Mouse (Mus musculus): Measurements from ENCODE around the gene Reps1. TPM values are rescaled to one million over a fixed set of nuclear protein-coding genes. Genes with fewer than 3 reads are reported as not detected.

The Reps1 gene
- polyA plus RNA-seq, 1 experiment = 1.1 TPM

GRCm38 (mm10) chr10:18070616-18071015 lies 15.0 kb downstream of the Reps1 start:
- H3K36me3 ChIP-seq (ENCODE audit: control insufficient read depth) = no peaks in the 10 kb centered on the region
- H3K4me3 ChIP-seq (replicated peaks) = no peak overlapping the region
- no peaks in the 10 kb centered on the region for H3K9me3 ChIP-seq (ENCODE audit: control insufficient read depth, low read length)
- H3K27me3 ChIP-seq (ENCODE audit: control insufficient read depth) = no peaks in the 10 kb centered on the region
- H3K4me1 ChIP-seq (ENCODE audit: control insufficient read depth) = peaks cover 1% of the 10 kb centered on the region; the same call in 1 of the 2 replicates
- TF ChIP-seq TAL1 (IDR thresholded peaks at IDR 0.05; ENCODE audit: low read length) (no peak), GATA1 (IDR thresholded peaks at IDR 0.05; ENCODE audit: low read length) (no peak)

- Histone ChIP-seq H3K27me3 (ENCODE audit: control insufficient read depth) (no peaks in the 10 kb centered on the region), H3K9me3 (ENCODE audit: control insufficient read depth, low read length) (no peaks in the 10 kb centered on the region), H3K4me3 (replicated peaks) (no peak overlapping the region), H3K4me1 (ENCODE audit: control insufficient read depth) (peaks cover 1% of the 10 kb centered on the region; the same call in 1 of the 2 replicates), H3K36me3 (ENCODE audit: control insufficient read depth) (peaks cover 6% of the 10 kb centered on the region)
- TF ChIP-seq TAL1 (IDR thresholded peaks at IDR 0.05; ENCODE audit: low read length) = no peak
- TF ChIP-seq GATA1 (IDR thresholded peaks at IDR 0.05; ENCODE audit: low read length) = no peak
These were observed 17.2 kb downstream of the Reps1 start for GRCm38 (mm10) chr10:18072871-18073270.

- Histone ChIP-seq H3K4me1 (ENCODE audit: control insufficient read depth) (peaks cover 1% of the 10 kb centered on the region; the same call in 1 of the 2 replicates), H3K36me3 (ENCODE audit: control insufficient read depth) (peaks cover 6% of the 10 kb centered on the region), H3K9me3 (ENCODE audit: control insufficient read depth, low read length) (no peaks in the 10 kb centered on the region), H3K4me3 (replicated peaks) (no peak overlapping the region), H3K27me3 (ENCODE audit: control insufficient read depth) (no peaks in the 10 kb centered on the region)
- TF ChIP-seq GATA1 (IDR thresholded peaks at IDR 0.05; ENCODE audit: low read length) (no peak), TAL1 (IDR thresholded peaks at IDR 0.05; ENCODE audit: low read length) (no peak)
These were observed 18.9 kb downstream of the Reps1 start for GRCm38 (mm10) chr10:18074383-18075075.

- no peaks in the 10 kb centered on the region for H3K9me3 ChIP-seq (ENCODE audit: control insufficient read depth, low read length)
- H3K4me3 ChIP-seq (replicated peaks) = no peak overlapping the region
- no peaks in the 10 kb centered on the region for H3K4me1 ChIP-seq (ENCODE audit: control insufficient read depth)
- H3K27me3 ChIP-seq (ENCODE audit: control insufficient read depth) = no peaks in the 10 kb centered on the region
- TF ChIP-seq GATA1 (IDR thresholded peaks at IDR 0.05; ENCODE audit: low read length) (no peak), TAL1 (IDR thresholded peaks at IDR 0.05; ENCODE audit: low read length) (no peak)
- peaks cover 6% of the 10 kb centered on the region for H3K36me3 ChIP-seq (ENCODE audit: control insufficient read depth)
These were observed 20.2 kb downstream of the Reps1 start for GRCm38 (mm10) chr10:18075845-18076244.

GRCm38 (mm10) chr10:18081536-18081935 lies 25.9 kb downstream of the Reps1 start:
- TF ChIP-seq GATA1 (IDR thresholded peaks at IDR 0.05; ENCODE audit: low read length) (no peak), TAL1 (IDR thresholded peaks at IDR 0.05; ENCODE audit: low read length) (no peak)

GRCm38 (mm10) chr10:18082772-18083171 lies 27.1 kb downstream of the Reps1 start:
- Histone ChIP-seq H3K9me3 (ENCODE audit: control insufficient read depth, low read length) (no peaks in the 10 kb centered on the region), H3K36me3 (ENCODE audit: control insufficient read depth) (no peaks in the 10 kb centered on the region), H3K4me3 (replicated peaks) (no peak overlapping the region), H3K4me1 (ENCODE audit: control insufficient read depth) (peaks cover 3% of the 10 kb centered on the region; the same call in 1 of the 2 replicates), H3K27me3 (ENCODE audit: control insufficient read depth) (no peaks in the 10 kb centered on the region)
- TF ChIP-seq TAL1 (IDR thresholded peaks at IDR 0.05; ENCODE audit: low read length) = no peak
- TF ChIP-seq GATA1 (IDR thresholded peaks at IDR 0.05; ENCODE audit: low read length) = no peak

More at GRCm38 (mm10) chr10:18081536-18081935, 25.9 kb downstream of the Reps1 start:
- Histone ChIP-seq H3K9me3 (ENCODE audit: control insufficient read depth, low read length) (no peaks in the 10 kb centered on the region), H3K27me3 (ENCODE audit: control insufficient read depth) (no peaks in the 10 kb centered on the region), H3K4me1 (ENCODE audit: control insufficient read depth) (peaks cover 3% of the 10 kb centered on the region; the same call in 1 of the 2 replicates), H3K4me3 (replicated peaks) (no peak overlapping the region), H3K36me3 (ENCODE audit: control insufficient read depth) (peaks cover 6% of the 10 kb centered on the region)

- Histone ChIP-seq H3K4me1 (ENCODE audit: control insufficient read depth) (no peaks in the 10 kb centered on the region), H3K36me3 (ENCODE audit: control insufficient read depth) (peaks cover 18% of the 10 kb centered on the region), H3K9me3 (ENCODE audit: control insufficient read depth, low read length) (no peaks in the 10 kb centered on the region), H3K4me3 (replicated peaks) (no peak overlapping the region), H3K27me3 (ENCODE audit: control insufficient read depth) (no peaks in the 10 kb centered on the region)
- TF ChIP-seq TAL1 (IDR thresholded peaks at IDR 0.05; ENCODE audit: low read length) (no peak), GATA1 (IDR thresholded peaks at IDR 0.05; ENCODE audit: low read length) (no peak)
These were observed 35.0 kb downstream of the Reps1 start for GRCm38 (mm10) chr10:18090691-18091090.

- H3K36me3 ChIP-seq (ENCODE audit: control insufficient read depth) = peaks cover 15% of the 10 kb centered on the region
- no peaks in the 10 kb centered on the region for H3K9me3 ChIP-seq (ENCODE audit: control insufficient read depth, low read length)
- H3K4me1 ChIP-seq (ENCODE audit: control insufficient read depth) = no peaks in the 10 kb centered on the region
- H3K27me3 ChIP-seq (ENCODE audit: control insufficient read depth) = no peaks in the 10 kb centered on the region
- no peak for TF ChIP-seq GATA1 (IDR thresholded peaks at IDR 0.05; ENCODE audit: low read length)
- no peak for TF ChIP-seq TAL1 (IDR thresholded peaks at IDR 0.05; ENCODE audit: low read length)
- H3K4me3 ChIP-seq (replicated peaks) = no peak overlapping the region
These were observed 46.5 kb downstream of the Reps1 start for GRCm38 (mm10) chr10:18102166-18102565.

GRCm38 (mm10) chr10:18107471-18107870 lies 51.8 kb downstream of the Reps1 start:
- Histone ChIP-seq H3K4me3 (replicated peaks) (no peak overlapping the region), H3K36me3 (ENCODE audit: control insufficient read depth) (peaks cover 12% of the 10 kb centered on the region), H3K4me1 (ENCODE audit: control insufficient read depth) (no peaks in the 10 kb centered on the region), H3K9me3 (ENCODE audit: control insufficient read depth, low read length) (no peaks in the 10 kb centered on the region), H3K27me3 (ENCODE audit: control insufficient read depth) (no peaks in the 10 kb centered on the region)
- TF ChIP-seq GATA1 (IDR thresholded peaks at IDR 0.05; ENCODE audit: low read length) (no peak), TAL1 (IDR thresholded peaks at IDR 0.05; ENCODE audit: low read length) (no peak)
